Mouse (Mus musculus) E14TG2a.4 (cell line): ENCODE measurements around the gene Scamp1.

Experiments
- CTCF ChIP-seq: conservative IDR thresholded peaks from 2 replicates; pipeline ENCODE4 v1.5.1; 2014; ENCODE audit warnings: low read length
- NANOG ChIP-seq: IDR thresholded peaks from 2 replicates; pipeline ENCODE4 v1.6.1; 2014; ENCODE audit warnings: borderline replicate concordance, low read length, mixed read lengths

- TF ChIP-seq CTCF = no peak
- no peak for TF ChIP-seq NANOG
Observed at GRCm38 (mm10) chr13:94239488-94239887, 46.2 kb downstream of the Scamp1 start.
